Mouse (Mus musculus) MEL (cell line): Measurements from ENCODE around the gene Proser1. TPM values are rescaled to one million over a fixed set of nuclear protein-coding genes. Genes with fewer than 3 reads are reported as not detected.

ENCODE experiments used
- DNase-seq: peaks from one replicate; pipeline ENCODE4 v3.0.0; 2011; ENCODE audit warnings: low read depth, low spot score
- H3K27ac ChIP-seq: 2 replicates; pipeline ENCODE4 v1.5.1; 2012; ENCODE audit warnings: low read depth, mild to moderate bottlenecking, control low read depth, low read length, moderate library complexity; ENCODE audit not compliant: control insufficient read depth
- H3K27me3 ChIP-seq, 2 experiments: fragments of 150-350 bp in 1 of 2; sonication (generic) in 1 of 2; 2 replicates each; pipeline ENCODE4 v1.6.1; 2012; ENCODE audit warnings: low read length in 2 of 2, mild to moderate bottlenecking in 2 of 2, improper control_type of control experiment in 1 of 2, moderate library complexity in 1 of 2; ENCODE audit not compliant: insufficient read depth in 2 of 2, control insufficient read depth in 1 of 2
- H3K36me3 ChIP-seq, 2 experiments: 2 replicates each; pipeline ENCODE4 v1.6.1; 2012 to 2014; ENCODE audit warnings: low read length in 2 of 2, improper control_type of control experiment in 1 of 2, inconsistent platforms in 1 of 2, mild to moderate bottlenecking in 1 of 2; ENCODE audit not compliant: insufficient read depth in 2 of 2, control insufficient read depth in 1 of 2
- H3K4me1 ChIP-seq, 2 experiments: fragments of 150-350 bp in 1 of 2; sonication (generic) in 1 of 2; 2 replicates each; pipeline ENCODE4 v1.6.1; 2012; ENCODE audit warnings: low read length in 2 of 2, improper control_type of control experiment in 1 of 2, mild to moderate bottlenecking in 1 of 2; ENCODE audit not compliant: insufficient read depth in 2 of 2, control insufficient read depth in 1 of 2
- H3K4me3 ChIP-seq, 2 experiments: fragments of 150-350 bp in 1 of 2; sonication (generic) in 1 of 2; 2 replicates each; pipeline ENCODE4 v1.5.1; 2012; ENCODE audit warnings: low read depth in 2 of 2, low read length in 2 of 2, mild to moderate bottlenecking in 2 of 2, moderate library complexity in 2 of 2, control low read depth in 1 of 2, improper control_type of control experiment in 1 of 2; ENCODE audit not compliant: control insufficient read depth in 1 of 2, insufficient read depth in 1 of 2
- H3K79me2 ChIP-seq: 2 replicates; pipeline ENCODE4 v1.6.1; 2012; ENCODE audit warnings: mild to moderate bottlenecking, low read length, moderate library complexity; ENCODE audit not compliant: control insufficient read depth, poor library complexity, insufficient read depth
- H3K9ac ChIP-seq: 2 replicates; pipeline ENCODE4 v1.6.1; 2012; ENCODE audit warnings: low read depth, mild to moderate bottlenecking, control low read depth, low read length, moderate library complexity; ENCODE audit not compliant: control insufficient read depth, poor library complexity, severe bottlenecking
- H3K9me3 ChIP-seq: fragments of 150-350 bp; sonication (generic); replicated peaks from 2 replicates; pipeline ENCODE4 v1.6.1; 2012; ENCODE audit warnings: mild to moderate bottlenecking, low read length, improper control_type of control experiment, moderate library complexity; ENCODE audit not compliant: insufficient read depth
- CHD1 ChIP-seq: IDR thresholded peaks from 2 replicates; pipeline ENCODE4 v1.6.1; 2012; ENCODE audit warnings: low read depth, mild to moderate bottlenecking, inconsistent platforms, low read length, improper control_type of control experiment
- CTCF ChIP-seq, 3 experiments: IDR thresholded peaks in 2 of 3; conservative IDR thresholded peaks in 1 of 3; 2 replicates each; pipeline ENCODE4 v1.5.1; 2011 to 2012; ENCODE audit warnings: low read length in 3 of 3, low read depth in 2 of 3, mild to moderate bottlenecking in 2 of 3, improper control_type of control experiment in 1 of 3, inconsistent platforms in 1 of 3, mixed read lengths in 1 of 3, moderate library complexity in 1 of 3; ENCODE audit not compliant: control insufficient read depth in 1 of 3, insufficient read depth in 1 of 3, poor library complexity in 1 of 3, severe bottlenecking in 1 of 3
- E2F4 ChIP-seq: IDR thresholded peaks from 2 replicates; pipeline ENCODE4 v1.6.1; 2011; ENCODE audit warnings: low read depth, low read length, improper control_type of control experiment, borderline replicate concordance
- GATA1 ChIP-seq: IDR thresholded peaks from 2 replicates; pipeline ENCODE4 v1.6.1; 2011; ENCODE audit warnings: low read depth, low read length, improper control_type of control experiment
- KAT2A ChIP-seq: conservative IDR thresholded peaks from 2 replicates; pipeline ENCODE4 v1.6.1; 2012; ENCODE audit warnings: low read depth, low read length, improper control_type of control experiment, inconsistent platforms
- MAFK ChIP-seq: IDR thresholded peaks from 2 replicates; pipeline ENCODE4 v1.6.1; 2011; ENCODE audit warnings: low read depth, mild to moderate bottlenecking, low read length, improper control_type of control experiment, borderline replicate concordance
- MXI1 ChIP-seq: IDR thresholded peaks from 2 replicates; pipeline ENCODE4 v1.6.1; 2011; ENCODE audit warnings: mild to moderate bottlenecking, low read depth, low read length, improper control_type of control experiment
- NELFE ChIP-seq: IDR thresholded peaks from 2 replicates; pipeline ENCODE4 v1.6.1; 2011; ENCODE audit warnings: low read depth, low read length, improper control_type of control experiment
- NRF1 ChIP-seq: IDR thresholded peaks from 2 replicates; pipeline ENCODE4 v1.6.1; 2014; ENCODE audit warnings: low read depth, mild to moderate bottlenecking, inconsistent platforms, low read length, improper control_type of control experiment, moderate library complexity; ENCODE audit not compliant: poor library complexity, insufficient read depth, severe bottlenecking
- POLR2A ChIP-seq, 2 experiments: IDR thresholded peaks; 2 replicates each; pipeline ENCODE4 v1.6.1; 2011 to 2012; ENCODE audit warnings: low read length in 2 of 2, mild to moderate bottlenecking in 2 of 2, control low read depth in 1 of 2, improper control_type of control experiment in 1 of 2, low read depth in 1 of 2, moderate library complexity in 1 of 2; ENCODE audit not compliant: control insufficient read depth in 1 of 2, insufficient read depth in 1 of 2, poor library complexity in 1 of 2
- POLR2AphosphoS5 ChIP-seq: IDR thresholded peaks from 2 replicates; pipeline ENCODE4 v1.6.1; 2012; ENCODE audit warnings: low read depth, borderline replicate concordance, mild to moderate bottlenecking, inconsistent platforms, low read length, moderate library complexity, mixed read lengths
- RCOR1 ChIP-seq: IDR thresholded peaks from 2 replicates; pipeline ENCODE4 v1.6.1; 2012; ENCODE audit warnings: low read depth, mild to moderate bottlenecking, inconsistent platforms, low read length, improper control_type of control experiment
- SMC3 ChIP-seq: IDR thresholded peaks from 2 replicates; pipeline ENCODE4 v1.6.1; 2011; ENCODE audit warnings: low read depth, low read length, improper control_type of control experiment
- TAL1 ChIP-seq: IDR thresholded peaks from 2 replicates; pipeline ENCODE4 v1.6.1; 2012; ENCODE audit warnings: mild to moderate bottlenecking, inconsistent platforms, low read length, moderate library complexity, mixed read lengths
- TCF12 ChIP-seq: IDR thresholded peaks from 2 replicates; pipeline ENCODE4 v1.6.1; 2014; ENCODE audit warnings: low read depth, mild to moderate bottlenecking, inconsistent platforms, low read length, improper control_type of control experiment, moderate library complexity
- UBTF ChIP-seq: IDR thresholded peaks from 2 replicates; pipeline ENCODE4 v1.6.1; 2012; ENCODE audit warnings: low read depth, mild to moderate bottlenecking, inconsistent platforms, low read length, improper control_type of control experiment, moderate library complexity, borderline replicate concordance; ENCODE audit not compliant: insufficient read depth
- ZKSCAN1 ChIP-seq: IDR thresholded peaks from 2 replicates; pipeline ENCODE4 v1.6.1; 2012; ENCODE audit warnings: low read depth, mild to moderate bottlenecking, inconsistent platforms, low read length, improper control_type of control experiment, moderate library complexity
- polyA plus RNA-seq, 2 experiments: library from polyadenylated mRNA; stranded (reverse) in 1 of 2; unstranded in 1 of 2; fragments of >175 nt in 1 of 2; fragments of >200 nt in 1 of 2; gene quantifications; 2 replicates each; pipeline versions ENCODE4 v1.2.1 to v1.2.4; 2012; ENCODE audit warnings: low replicate concordance in 2 of 2, low read depth in 1 of 2; ENCODE audit not compliant: insufficient read length in 2 of 2, insufficient read depth in 1 of 2, missing spikeins in 1 of 2
- total RNA-seq: library from RNA; depleted of rRNA; stranded (reverse); fragments of 300-350 nt; gene quantifications from 2 replicates; pipeline ENCODE4 v1.2.3, GENCODE M21; 2012

The Proser1 gene
- total and polyA plus RNA-seq, 3 experiments, result 3.5 to 107 (median 24.6) TPM

DNA sequence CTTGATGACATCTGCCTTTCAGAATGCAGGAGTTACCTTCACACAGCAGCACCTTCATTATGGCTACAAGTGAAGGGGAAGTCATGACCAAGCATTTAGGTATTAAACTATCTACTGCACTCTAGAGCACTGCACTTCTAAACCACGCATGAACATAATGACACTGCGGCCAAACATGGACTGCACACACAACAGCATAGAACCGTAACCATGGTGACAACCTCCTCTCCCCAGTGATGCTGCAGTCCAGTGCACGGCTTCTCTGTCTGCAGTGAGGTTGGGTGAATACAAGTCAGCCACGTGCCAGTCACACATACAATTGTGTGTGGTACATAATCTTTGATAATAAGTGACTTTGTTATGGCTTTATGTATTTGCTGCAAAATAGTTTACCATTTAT, 17.9 kb upstream of the Proser1 start:
- Histone ChIP-seq H3K79me2 (no peaks in the 10 kb centered on the region), H3K36me3 (no peaks in the 10 kb centered on the region), H3K4me3 (no peak overlapping the region), H3K27me3 (no peaks in the 10 kb centered on the region), H3K4me1 (no peaks in the 10 kb centered on the region), H3K9me3 (no peaks in the 10 kb centered on the region), H3K27ac (no peak overlapping the region), H3K9ac (no peak overlapping the region)
- no peak for DNase-seq
- TF ChIP-seq E2F4, result no peak
- no peak for TF ChIP-seq TCF12
- TF ChIP-seq NRF1, result no peak
- no peak for TF ChIP-seq UBTF
- no peak for TF ChIP-seq MAFK
- no peak for TF ChIP-seq CTCF (IDR thresholded peaks at IDR 0.05 in 2 of 3, conservative IDR thresholded peaks at IDR 0.05 in 1 of 3; ENCODE audit: control insufficient read depth in 1 of 3, insufficient read depth in 1 of 3, low read depth in 2 of 3, low read length in 3 of 3, poor library complexity in 1 of 3, severe bottlenecking in 1 of 3)
- TF ChIP-seq TAL1, result no peak
- no peak for TF ChIP-seq NELFE
- TF ChIP-seq POLR2AphosphoS5, result no peak
- TF ChIP-seq GATA1, result no peak
- TF ChIP-seq RCOR1, result no peak
- no peak for TF ChIP-seq POLR2A (IDR thresholded peaks at IDR 0.05; ENCODE audit: control insufficient read depth in 1 of 2, insufficient read depth in 1 of 2, low read depth in 1 of 2, low read length in 2 of 2, poor library complexity in 1 of 2)

DNA sequence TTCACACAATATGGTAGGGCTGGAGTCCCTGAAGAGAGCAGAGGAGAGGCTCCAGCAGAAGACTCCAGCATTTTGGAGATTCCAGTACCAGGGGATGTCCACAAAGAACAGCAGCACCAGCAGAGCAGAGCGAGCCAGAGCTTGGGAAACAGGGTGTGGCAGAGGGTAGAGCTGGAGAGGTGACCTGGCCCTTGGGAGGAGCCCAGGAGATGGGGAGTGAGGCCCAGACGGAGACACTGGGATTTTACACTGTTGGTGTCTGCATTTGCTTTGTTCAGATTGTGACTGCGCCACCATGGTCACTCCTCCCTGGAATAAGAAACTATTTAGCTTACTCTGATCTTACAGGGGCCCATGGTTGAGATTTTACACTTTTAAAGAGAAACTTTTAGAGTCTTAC, 16.7 kb upstream of the Proser1 start:
- Histone ChIP-seq H3K27me3 (no peaks in the 10 kb centered on the region), H3K4me1 (no peaks in the 10 kb centered on the region), H3K27ac (no peak overlapping the region), H3K79me2 (no peaks in the 10 kb centered on the region), H3K9ac (no peak overlapping the region), H3K36me3 (0 out of 4 replicates have a peak, but pooled peaks cover 0 to 2% of the 10 kb centered on the region in 2 experiments), H3K4me3 (no peak overlapping the region), H3K9me3 (no peaks in the 10 kb centered on the region)
- TF ChIP-seq SMC3 (no peak), KAT2A (no peak), RCOR1 (no peak), UBTF (no peak), MXI1 (no peak), CHD1 (no peak), E2F4 (no peak), ZKSCAN1 (no peak)
- DNase-seq, result no peak
